Mouse (Mus musculus) 3T3-L1 (cell line): Measurements from ENCODE around the gene Sulf2.

Source experiments
- DNase-seq: peaks from one replicate; pipeline ENCODE4 v3.0.0-alpha.2; 2015; ENCODE audit warnings: low read depth, low spot score

The Sulf2 gene

GRCm38 (mm10) chr2:166175552-166176136 lies 20.2 kb upstream of the Sulf2 start:
- no peak for DNase-seq

GRCm38 (mm10) chr2:166175145-166175544 lies 19.7 kb upstream of the Sulf2 start:
- DNase-seq = no peak

- peak; percentile 38 for DNase-seq
These were observed 17.7 kb upstream of the Sulf2 start for GRCm38 (mm10) chr2:166173169-166173568.

DNA sequence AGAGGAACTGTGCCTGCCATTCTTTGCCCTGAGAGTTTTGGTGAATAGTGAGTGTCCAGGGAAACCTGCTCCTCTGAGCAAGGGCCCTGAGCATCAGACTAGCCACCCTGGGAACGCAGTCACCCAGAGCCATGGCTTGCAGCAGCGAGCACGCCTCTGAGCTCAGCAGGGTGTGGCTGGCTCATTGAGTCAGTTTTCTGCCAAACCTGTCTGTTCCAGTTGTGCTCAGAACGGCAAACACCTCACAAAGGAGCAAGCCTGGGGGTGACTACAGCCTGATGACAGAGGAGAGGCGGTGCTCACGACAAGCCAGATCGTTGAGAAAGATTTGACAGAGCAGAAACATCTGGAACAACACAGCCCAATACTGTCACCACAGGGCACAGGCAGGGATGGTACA lies 14.7 kb upstream of the Sulf2 start:
- DNase-seq = peak; percentile 50

- DNase-seq = no peak
These were observed 13.4 kb upstream of the Sulf2 start for GRCm38 (mm10) chr2:166168868-166169267.

DNA sequence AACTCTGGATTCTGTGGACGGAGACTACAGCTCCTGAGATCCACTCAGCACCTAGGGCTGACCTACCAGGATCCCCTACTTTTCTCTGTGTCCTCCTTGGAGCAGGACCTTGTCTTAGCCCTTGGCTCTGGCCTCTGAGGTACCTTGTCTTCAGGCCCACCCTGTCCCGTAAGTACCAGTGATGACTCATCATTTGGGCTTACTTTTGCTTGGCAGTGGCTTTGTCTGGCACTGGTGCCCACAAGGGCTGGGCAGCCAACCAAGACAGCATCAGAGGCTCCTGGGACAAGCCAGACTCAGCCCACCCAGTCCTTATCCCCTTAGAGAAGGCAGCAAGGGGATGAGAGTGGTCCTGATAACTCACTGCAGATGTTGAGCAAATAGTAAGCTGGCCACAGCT lies 11.9 kb upstream of the Sulf2 start:
- peak; percentile 63 for DNase-seq

DNA sequence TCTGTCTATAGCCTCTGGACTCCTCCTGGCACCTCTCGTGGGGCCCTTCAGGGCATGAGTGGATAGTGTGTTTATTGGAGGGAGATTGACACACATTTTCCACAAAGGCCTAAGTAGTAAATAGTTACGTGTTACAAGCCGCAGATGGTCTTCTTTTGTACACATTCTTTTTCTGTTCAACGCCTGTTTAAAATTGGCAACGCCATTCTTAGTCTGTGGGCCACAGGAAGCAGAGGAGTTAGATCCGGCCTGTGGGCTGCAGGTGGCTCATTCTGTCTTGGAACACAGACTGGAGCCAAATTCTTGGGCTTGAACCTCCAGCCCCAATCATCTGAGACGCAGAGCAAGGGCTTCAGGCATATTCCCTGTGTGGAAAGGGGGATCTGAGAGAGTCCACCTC lies 9.9 kb upstream of the Sulf2 start:
- peak; percentile 39 for DNase-seq

GRCm38 (mm10) chr2:166164601-166165000 lies 9.1 kb upstream of the Sulf2 start:
- no peak for DNase-seq

DNA sequence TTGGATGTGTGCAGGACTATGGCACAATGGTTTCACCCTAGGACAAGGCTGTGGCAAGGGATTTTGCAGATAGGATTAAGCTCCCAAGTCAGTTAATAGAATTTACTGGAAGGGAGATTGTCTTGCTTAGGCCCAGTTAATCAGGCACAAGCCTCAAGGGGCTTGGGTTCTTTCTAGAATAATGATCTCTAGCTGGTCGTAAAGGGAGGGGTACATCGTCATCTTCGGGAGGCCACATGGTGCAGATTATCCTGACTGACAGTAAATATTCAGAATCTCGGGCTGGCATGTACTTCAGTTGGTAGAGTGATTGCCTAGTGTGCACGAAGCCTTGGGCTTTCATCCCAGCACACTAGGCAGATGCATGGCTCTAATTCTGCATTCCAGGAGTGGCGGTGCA lies 8.5 kb upstream of the Sulf2 start:
- DNase-seq = no peak

DNA sequence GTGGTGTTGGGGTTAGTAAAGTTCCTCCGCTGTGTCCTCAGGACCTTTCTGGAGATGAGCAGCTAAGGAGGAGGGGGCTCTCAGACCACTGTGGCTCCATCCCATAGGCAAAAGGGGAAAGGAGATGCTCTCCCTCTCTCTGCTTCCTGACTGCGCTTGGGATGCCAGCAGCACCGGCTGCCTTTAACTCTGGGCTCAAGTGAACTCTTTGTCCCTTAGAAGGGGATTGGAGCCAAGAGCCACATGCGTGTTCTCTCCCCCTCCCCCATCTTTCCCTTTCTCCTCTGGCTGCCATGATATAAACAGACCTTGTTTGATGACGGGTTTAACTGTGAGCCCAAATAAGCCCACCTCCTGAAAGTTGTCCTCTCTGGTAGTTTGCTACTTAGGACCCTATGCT lies 7.8 kb upstream of the Sulf2 start:
- DNase-seq = no peak

GRCm38 (mm10) chr2:166162160-166162559 lies 6.7 kb upstream of the Sulf2 start:
- no peak for DNase-seq

GRCm38 (mm10) chr2:166159276-166159675 lies 3.8 kb upstream of the Sulf2 start:
- DNase-seq = no peak

- no peak for DNase-seq
These were observed 2.5 kb upstream of the Sulf2 start for GRCm38 (mm10) chr2:166157767-166158561.

- no peak for DNase-seq
These were observed 1.7 kb upstream of the Sulf2 start for GRCm38 (mm10) chr2:166157144-166157543.

GRCm38 (mm10) chr2:166156122-166156521 lies 659 bp upstream of the Sulf2 start:
- no peak for DNase-seq

DNA sequence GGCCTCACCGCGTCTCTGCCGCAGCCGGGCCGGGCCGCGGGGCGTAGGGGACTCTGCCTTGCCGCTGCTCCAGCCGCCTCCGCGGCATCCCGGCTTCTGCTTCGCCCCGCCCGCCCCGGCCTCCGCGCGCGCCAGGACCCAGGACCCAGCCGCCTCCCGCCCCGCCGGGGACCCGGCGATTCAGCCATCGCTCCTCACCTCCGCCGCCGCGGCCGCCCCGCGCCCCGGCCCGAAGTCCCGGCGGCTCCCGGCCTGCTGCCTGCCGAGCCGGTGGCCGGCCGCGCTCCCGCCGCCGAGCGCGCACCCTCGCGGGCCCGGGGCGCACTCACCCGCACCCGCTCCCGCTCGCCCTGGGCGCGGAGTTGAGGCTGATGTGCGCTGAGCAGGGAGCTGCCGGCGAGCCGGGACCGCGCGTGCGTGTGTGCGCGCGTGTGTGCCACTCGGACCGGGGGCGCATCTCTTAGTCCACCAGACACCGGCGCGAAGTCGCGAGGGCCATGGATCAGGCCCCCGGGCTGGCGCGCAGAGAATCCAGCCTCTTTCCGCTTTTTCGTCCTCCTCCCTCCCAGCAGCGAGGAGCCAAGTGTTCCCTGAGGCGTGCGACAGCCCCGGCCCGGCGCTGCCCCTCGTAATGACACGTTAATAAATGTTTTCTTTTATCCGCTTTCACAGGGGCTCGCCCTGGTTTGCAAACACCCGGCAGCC lies 562 bp downstream of the Sulf2 start:
- no peak for DNase-seq

DNA sequence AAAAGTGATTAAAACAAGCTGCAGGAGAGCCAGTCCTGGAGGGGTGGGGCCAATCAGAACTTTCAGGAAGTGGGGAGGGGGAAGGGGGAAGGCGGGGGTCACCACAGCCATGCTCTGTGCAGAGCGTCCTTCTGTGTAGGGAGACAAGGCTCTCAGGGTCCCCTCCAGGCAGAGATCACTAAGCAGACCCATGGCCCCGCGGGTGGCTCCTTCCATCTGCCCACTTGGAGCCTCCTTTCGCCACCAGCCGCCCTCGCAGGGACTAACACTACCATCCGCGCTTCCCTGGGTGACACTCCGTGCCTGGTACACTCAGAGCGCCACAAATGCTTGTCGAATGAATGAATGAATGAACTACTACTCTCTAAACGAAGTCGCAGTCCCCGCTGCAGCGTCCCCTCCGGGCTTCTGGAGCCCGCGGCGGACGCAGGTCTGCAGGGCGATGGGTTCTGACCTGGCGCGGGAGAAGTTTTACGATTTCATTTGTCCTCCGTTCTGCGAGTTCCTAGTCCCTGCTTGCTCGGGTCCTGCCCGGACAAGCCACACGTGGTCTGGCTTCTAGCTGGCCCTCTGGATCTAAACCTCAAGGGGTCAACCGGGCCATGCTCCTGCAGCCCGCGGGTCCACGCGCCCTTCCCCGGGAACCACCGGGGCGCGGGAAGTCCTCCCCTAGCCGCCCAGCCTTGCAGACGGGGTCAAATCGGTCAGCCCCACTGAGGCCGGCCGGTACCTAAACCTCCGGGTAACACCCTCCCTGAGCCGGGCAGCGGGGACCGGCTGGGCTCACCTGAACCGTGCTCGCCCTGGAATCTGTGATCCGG lies 1.4 kb downstream of the Sulf2 start:
- no peak for DNase-seq

DNA sequence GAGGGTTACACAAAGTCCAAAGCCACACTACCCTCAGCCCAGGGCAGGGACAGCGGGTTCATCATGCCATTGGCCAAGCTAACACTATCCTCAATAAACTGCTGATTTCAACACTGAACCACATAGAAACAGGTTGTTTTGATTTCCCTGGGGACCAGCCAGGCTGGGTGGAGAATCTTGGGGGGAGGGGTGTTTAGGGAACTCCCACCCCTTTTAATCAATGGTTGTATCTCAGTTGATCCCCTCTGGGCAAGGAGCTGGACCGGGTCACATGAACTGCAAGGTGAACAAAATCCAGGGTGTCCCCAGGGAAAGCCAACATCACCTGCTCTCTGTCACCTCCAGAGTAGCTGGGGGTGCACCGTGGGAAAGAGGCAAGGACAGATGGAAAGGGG lies 2.1 kb downstream of the Sulf2 start:
- no peak for DNase-seq

- no peak for DNase-seq
These were observed 2.6 kb downstream of the Sulf2 start for GRCm38 (mm10) chr2:166152734-166153398.

GRCm38 (mm10) chr2:166151510-166152473 lies 3.7 kb downstream of the Sulf2 start:
- peak; percentile 95 for DNase-seq
